Mouse (Mus musculus) megakaryocyte, embryonic 14.5 days (primary cell): ENCODE measurements around the gene Gm47841.

Experiments used
- FLI1 ChIP-seq: IDR thresholded peaks from 2 replicates; pipeline ENCODE4 v1.6.1; 2012; ENCODE audit warnings: low read length, inconsistent platforms, mixed read lengths
- GATA1 ChIP-seq: IDR thresholded peaks from 3 replicates; pipeline ENCODE4 v1.6.1; 2012; ENCODE audit warnings: mixed read lengths, low read length, inconsistent platforms, borderline replicate concordance

DNA sequence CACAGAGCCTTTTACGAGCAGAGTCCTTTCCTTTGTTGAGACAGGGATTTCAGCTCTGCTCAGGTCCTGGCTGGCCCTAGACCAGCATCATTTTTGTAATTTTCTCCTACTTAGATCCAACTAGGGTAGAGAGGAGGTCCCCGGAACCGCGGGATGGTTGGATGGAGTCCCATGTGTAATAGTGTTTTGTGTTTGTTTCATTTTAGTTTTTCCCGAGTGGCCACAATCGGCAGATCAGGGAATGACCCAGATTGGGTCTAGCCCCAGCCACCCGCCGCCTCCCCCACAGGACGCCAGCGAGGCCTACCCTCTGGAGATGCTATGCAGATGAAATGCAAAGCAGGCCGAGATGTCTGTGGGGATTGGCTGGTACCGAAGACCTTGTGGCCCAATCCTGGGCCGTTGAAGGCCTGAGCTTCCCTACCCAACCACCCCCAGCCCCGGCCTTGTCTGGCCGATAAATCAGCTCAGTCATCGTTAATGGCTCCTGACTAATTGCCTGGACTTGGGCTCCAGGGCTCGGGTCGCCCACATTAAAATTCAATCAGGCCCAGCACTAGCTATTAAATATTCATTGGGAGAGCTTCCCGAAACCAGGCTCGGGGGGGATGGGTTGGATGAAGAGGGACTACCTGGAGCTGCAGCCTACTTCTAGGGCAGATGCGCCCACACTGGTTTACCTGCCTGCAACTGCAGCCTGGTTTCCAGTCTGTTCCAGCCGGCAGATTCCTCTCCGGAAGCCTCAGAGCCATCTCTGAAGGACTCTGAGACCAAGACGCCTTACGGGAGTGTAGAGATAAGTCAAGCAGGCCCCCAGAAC, 45.8 kb upstream of the Gm47841 start:
- TF ChIP-seq FLI1 (no peak), GATA1 (no peak)
